Mouse (Mus musculus): ENCODE measurements at regions not wholly inside any gene's neighbourhood (a gene's known extent, or its start where the extent isn't known, plus 50 kb on each side); places are given as distances from the start of the nearest gene placed in this dataset.

DNA sequence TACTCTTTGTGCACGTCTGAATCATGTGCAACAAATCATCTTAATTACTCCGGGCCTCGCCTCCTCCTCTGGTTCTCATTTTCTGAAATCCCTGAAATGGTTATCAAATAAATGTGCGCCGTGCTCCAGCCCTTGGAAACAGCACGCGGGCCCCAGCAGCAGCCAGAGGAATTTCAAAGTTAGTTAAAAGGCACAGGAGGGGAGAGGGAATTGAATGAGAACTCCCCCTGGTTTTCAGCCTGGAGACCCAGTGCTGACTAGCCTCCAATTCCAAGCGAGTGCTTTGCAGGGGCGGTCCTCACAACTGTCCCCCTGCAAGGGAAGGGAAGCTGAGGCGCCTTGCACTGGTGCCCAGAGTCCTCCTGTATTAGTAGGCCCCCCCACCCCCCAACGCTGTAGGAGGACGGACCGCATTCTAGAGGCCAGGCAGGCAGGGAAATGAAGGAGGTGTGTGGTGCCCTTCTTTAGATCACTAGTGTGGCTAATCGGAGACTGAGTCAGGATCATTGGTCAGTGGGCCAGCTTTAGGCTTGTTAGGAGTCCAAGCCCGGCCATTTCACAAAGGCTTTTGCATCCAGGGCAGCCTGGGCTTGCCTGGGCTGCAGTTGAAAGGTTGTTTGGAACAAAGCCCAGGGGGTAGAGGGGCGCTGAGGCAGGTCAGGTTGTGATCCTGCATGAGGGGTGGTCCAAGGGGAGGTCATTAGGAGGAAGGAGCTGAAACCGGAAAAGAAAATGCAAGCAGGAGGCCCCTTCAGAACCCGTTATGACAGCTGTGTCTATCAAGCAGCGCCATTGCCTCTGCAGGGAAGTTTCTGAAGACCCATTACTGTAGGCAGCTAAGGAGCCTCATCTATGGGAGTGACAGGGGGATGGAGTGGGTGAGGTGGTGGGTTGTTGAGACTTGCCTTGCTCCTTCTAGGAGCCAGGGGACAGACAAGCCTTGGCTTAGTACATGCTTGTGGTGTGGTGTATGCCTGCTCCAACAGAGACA lies 80.3 kb upstream of the Igfbp7 start:
- in situ Hi-C loops (cut with MboI; ENCODE audit: low pct_ligation_motif_present, low pct_unique_long_range_greater_than_20kb, low sequenced_read_pairs) (no loop called here), dilution Hi-C loops (cut with MboI; ENCODE audit: extremely low pct_ligation_motif_present, extremely low pct_unique_long_range_greater_than_20kb, low sequenced_read_pairs) (no loop called here)
- no peaks in the 10 kb centered on the region for H3K36me3 ChIP-seq (replicated peaks in 1 of 2; ENCODE audit: control insufficient read depth in 1 of 2, insufficient read depth in 1 of 2, low read length in 1 of 2)
- H3K9ac ChIP-seq (ENCODE audit: insufficient read depth, low read depth): no peak overlapping the region
- H3K4me1 ChIP-seq (ENCODE audit: control insufficient read depth in 1 of 2, insufficient read depth in 2 of 2): peaks cover 0 to 5% of the 10 kb centered on the region in 2 experiments; a peak in 2 of 4 replicates
- TF ChIP-seq NRF1 (IDR thresholded peaks at IDR 0.05; ENCODE audit: low read depth, low read length) (no peak), MEF2A (IDR thresholded peaks at IDR 0.05; ENCODE audit: borderline replicate concordance, low read depth, low read length) (no peak), CHD2 (IDR thresholded peaks at IDR 0.05; ENCODE audit: low read length) (no peak), TBP (conservative IDR thresholded peaks at IDR 0.05; ENCODE audit: low read depth, low read length) (no peak), BHLHE40 (IDR thresholded peaks at IDR 0.05; ENCODE audit: low read depth, low read length) (no peak), USF1 (IDR thresholded peaks at IDR 0.05; ENCODE audit: low read depth, low read length) (no peak), ZNF384 (IDR thresholded peaks at IDR 0.05; ENCODE audit: low read depth, low read length) (no peak), JUN (IDR thresholded peaks at IDR 0.05; ENCODE audit: insufficient read depth, low read depth, low read length) (no peak), E2F4 (IDR thresholded peaks at IDR 0.05; ENCODE audit: insufficient replicate concordance, low read depth, low read length) (no peak), RCOR1 (conservative IDR thresholded peaks at IDR 0.05; ENCODE audit: low read depth, low read length) (no peak), POLR2AphosphoS2 (IDR thresholded peaks at IDR 0.05; ENCODE audit: low read depth, low read length) (no peak)
- no peak overlapping the region for H3K27ac ChIP-seq (ENCODE audit: insufficient read depth, low read depth)
- no peaks in the 10 kb centered on the region for H3K79me2 ChIP-seq (replicated peaks; ENCODE audit: control insufficient read depth, extremely low read depth, insufficient read depth, poor library complexity, severe bottlenecking)
- H3K4me3 ChIP-seq (replicated peaks in 1 of 3; ENCODE audit: low read depth in 2 of 3, low read length in 2 of 3, poor library complexity in 1 of 3): no peak overlapping the region
- no peaks in the 10 kb centered on the region for H3K27me3 ChIP-seq (replicated peaks)
- DNase-seq (ENCODE audit: extremely low read depth): no peak
- H3K4me2 ChIP-seq (ENCODE audit: insufficient read depth, low read depth, poor library complexity, severe bottlenecking): no peak overlapping the region
- no peaks in the 10 kb centered on the region for H3K9me3 ChIP-seq (replicated peaks; ENCODE audit: low read length)

DNA sequence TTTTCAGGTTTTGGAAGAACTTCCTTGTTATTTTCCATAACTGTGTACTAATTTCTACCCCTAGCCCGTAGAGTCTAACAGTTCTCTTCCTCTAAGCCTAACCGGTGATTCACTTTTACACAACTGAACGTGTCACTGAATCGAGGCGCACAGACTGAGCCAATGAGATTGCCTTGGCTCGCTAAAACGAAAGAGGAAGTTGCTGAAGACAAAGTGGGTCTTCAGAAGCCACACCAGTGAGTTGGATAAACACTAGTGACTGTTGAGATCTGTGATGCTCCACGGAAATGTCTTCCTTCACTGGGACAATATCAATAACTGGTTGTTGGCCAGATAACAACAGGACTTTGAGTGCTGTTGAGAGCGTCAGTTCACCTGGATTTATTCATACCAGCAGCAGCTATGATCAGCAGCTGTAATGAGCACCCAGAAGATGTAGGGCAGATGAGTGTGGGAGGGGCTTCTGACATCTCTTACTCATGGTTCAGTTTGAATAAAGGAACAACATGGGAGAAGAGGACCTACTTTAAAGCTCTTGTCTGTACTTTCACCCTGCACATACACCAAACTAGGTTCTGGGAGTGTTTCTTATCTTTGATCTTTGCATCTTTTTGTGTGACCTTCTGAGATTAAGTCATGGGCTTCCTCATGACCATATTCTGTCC lies 75.3 kb upstream of the Igfbp7 start:
- TF ChIP-seq NELFE (IDR thresholded peaks at IDR 0.05; ENCODE audit: low read depth, low read length) (peak; percentile 24; the same call in 1 of the 2 replicates), IRF4 (IDR thresholded peaks at IDR 0.05; ENCODE audit: low read depth, low read length) (peak; percentile 10; the same call in 1 of the 2 replicates), SMC3 (IDR thresholded peaks at IDR 0.05; ENCODE audit: low read depth, low read length) (no peak), POLR2A (IDR thresholded peaks at IDR 0.05; ENCODE audit: low read depth, low read length) (peak; percentile 63), ELF1 (IDR thresholded peaks at IDR 0.05; ENCODE audit: low read depth, low read length) (peak; percentile 62; the same call in 1 of the 2 replicates)
- Histone ChIP-seq H3K4me2 (ENCODE audit: insufficient read depth, low read depth, poor library complexity, severe bottlenecking) (peak overlapping the region; percentile 41), H3K27ac (ENCODE audit: insufficient read depth, low read depth) (peak overlapping the region; percentile 18; the same call in 1 of the 2 replicates), H3K4me1 (ENCODE audit: control insufficient read depth in 1 of 2, insufficient read depth in 2 of 2) (peaks cover 0 to 16% of the 10 kb centered on the region in 2 experiments; a peak in 2 of 4 replicates), H3K36me3 (replicated peaks in 1 of 2; ENCODE audit: control insufficient read depth in 1 of 2, insufficient read depth in 1 of 2, low read length in 1 of 2) (no peaks in the 10 kb centered on the region), H3K4me3 (replicated peaks in 1 of 3; ENCODE audit: low read depth in 2 of 3, low read length in 2 of 3, poor library complexity in 1 of 3) (peak overlapping the region in 1 of 3 experiments; percentile 35), H3K27me3 (replicated peaks) (no peaks in the 10 kb centered on the region), H3K79me2 (replicated peaks; ENCODE audit: control insufficient read depth, extremely low read depth, insufficient read depth, poor library complexity, severe bottlenecking) (no peaks in the 10 kb centered on the region), H3K9ac (ENCODE audit: insufficient read depth, low read depth) (peak overlapping the region; percentile 30), H3K9me3 (replicated peaks; ENCODE audit: low read length) (no peaks in the 10 kb centered on the region)
- dilution Hi-C loops (cut with MboI; ENCODE audit: extremely low pct_ligation_motif_present, extremely low pct_unique_long_range_greater_than_20kb, low sequenced_read_pairs) (no loop called here), in situ Hi-C loops (cut with MboI; ENCODE audit: low pct_ligation_motif_present, low pct_unique_long_range_greater_than_20kb, low sequenced_read_pairs) (no loop called here)
- peak; percentile 73 for DNase-seq (ENCODE audit: extremely low read depth)
